Mouse (Mus musculus) adrenal gland, adult 8-10 months (tissue): Measurements from ENCODE around the gene Ctnnbl1. TPM values are rescaled to one million over a fixed set of nuclear protein-coding genes. Genes with fewer than 3 reads are reported as not detected.

Source experiments
- DNase-seq: peaks from one replicate; pipeline ENCODE4 v3.0.0; 2022
- total RNA-seq, 4 experiments: library from RNA; stranded (reverse); gene quantifications; 2 replicates each; pipeline ENCODE4 v1.2.4; 2022

Gene Ctnnbl1
- total RNA-seq, 4 experiments from 2014 or later: 16.6 to 28.6 (median 21.0) TPM

- no peak for DNase-seq
Observed at GRCm38 (mm10) chr2:157821259-157821658, 84.1 kb downstream of the Ctnnbl1 start.

- no peak for DNase-seq
Observed at GRCm38 (mm10) chr2:157823456-157823855, 86.3 kb downstream of the Ctnnbl1 start.

GRCm38 (mm10) chr2:157824249-157824648, 87.0 kb downstream of the Ctnnbl1 start:
- DNase-seq: no peak

GRCm38 (mm10) chr2:157830101-157830500, 92.9 kb downstream of the Ctnnbl1 start:
- DNase-seq: no peak

- no peak for DNase-seq
Observed at GRCm38 (mm10) chr2:157830620-157831354, 93.6 kb downstream of the Ctnnbl1 start.

- no peak for DNase-seq
Observed at GRCm38 (mm10) chr2:157837050-157837449, 99.8 kb downstream of the Ctnnbl1 start.

- DNase-seq: no peak
Observed at GRCm38 (mm10) chr2:157838206-157838923, 101.2 kb downstream of the Ctnnbl1 start.

GRCm38 (mm10) chr2:157840641-157841078, 103.5 kb downstream of the Ctnnbl1 start:
- no peak for DNase-seq

GRCm38 (mm10) chr2:157841121-157841520, 103.9 kb downstream of the Ctnnbl1 start:
- DNase-seq: no peak

- no peak for DNase-seq
Observed at GRCm38 (mm10) chr2:157844746-157845145, 107.5 kb downstream of the Ctnnbl1 start.

GRCm38 (mm10) chr2:157845831-157846230, 108.6 kb downstream of the Ctnnbl1 start:
- no peak for DNase-seq

- no peak for DNase-seq
Observed at GRCm38 (mm10) chr2:157853135-157853534, 115.9 kb downstream of the Ctnnbl1 start.

- no peak for DNase-seq
Observed at GRCm38 (mm10) chr2:157855814-157856213, 118.6 kb downstream of the Ctnnbl1 start.

- no peak for DNase-seq
Observed at GRCm38 (mm10) chr2:157857496-157857895, 120.3 kb downstream of the Ctnnbl1 start.

GRCm38 (mm10) chr2:157858317-157858716, 121.1 kb downstream of the Ctnnbl1 start:
- DNase-seq: no peak

GRCm38 (mm10) chr2:157859046-157859701, 122.0 kb downstream of the Ctnnbl1 start:
- no peak for DNase-seq

GRCm38 (mm10) chr2:157861273-157861944, 124.2 kb downstream of the Ctnnbl1 start:
- no peak for DNase-seq

- no peak for DNase-seq
Observed at GRCm38 (mm10) chr2:157862306-157862705, 125.1 kb downstream of the Ctnnbl1 start.

- DNase-seq: no peak
Observed at GRCm38 (mm10) chr2:157867126-157867525, 129.9 kb downstream of the Ctnnbl1 start.

GRCm38 (mm10) chr2:157870247-157870646, 133.0 kb downstream of the Ctnnbl1 start:
- DNase-seq: peak; percentile 50

GRCm38 (mm10) chr2:157873223-157873622, 136.0 kb downstream of the Ctnnbl1 start:
- peak; percentile 95 for DNase-seq

GRCm38 (mm10) chr2:157873691-157874090, 136.5 kb downstream of the Ctnnbl1 start:
- DNase-seq: no peak

GRCm38 (mm10) chr2:157875111-157875510, 137.9 kb downstream of the Ctnnbl1 start:
- no peak for DNase-seq
